Mouse (Mus musculus): ENCODE measurements around the gene Nfia.

Nfia gene

DNA sequence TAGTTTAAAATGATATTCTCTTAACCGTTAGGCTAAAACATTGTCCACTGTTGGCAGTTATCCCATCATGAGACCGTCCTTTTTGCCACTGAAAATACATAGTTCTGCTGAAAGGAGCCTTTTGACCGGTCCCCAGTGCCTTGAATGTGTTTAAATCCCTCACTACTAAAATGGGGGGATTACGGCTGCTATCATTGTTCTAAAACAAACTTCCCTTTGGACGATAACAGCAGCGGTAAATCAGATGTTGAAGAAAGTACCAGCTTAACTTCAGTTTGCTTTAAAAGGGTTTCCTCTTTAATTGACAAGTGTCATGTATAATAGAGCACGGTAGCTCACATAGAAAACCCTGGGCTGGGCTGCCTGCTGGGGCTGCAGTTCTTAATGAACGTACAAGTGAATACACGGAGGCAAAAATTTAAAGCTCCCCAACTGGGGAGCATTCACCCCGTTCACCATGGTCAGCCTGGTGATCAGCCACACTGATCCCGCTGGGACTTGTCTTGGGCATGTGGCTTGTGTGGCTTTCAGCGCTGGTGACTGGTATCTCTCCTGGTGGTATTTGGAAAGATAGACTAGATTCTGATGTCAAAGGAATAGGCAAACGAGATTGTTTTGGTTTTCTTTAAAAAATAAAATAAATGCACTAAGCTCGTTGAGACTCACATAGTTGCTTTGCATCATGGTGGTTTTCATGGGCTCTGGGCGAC lies 71.6 kb downstream of the Nfia start:
- Histone ChIP-seq H3K36me3 (ENCODE audit: insufficient read depth, low read length) (no peaks in the 10 kb centered on the region), H3K4me3 (replicated peaks; ENCODE audit: low read length) (no peak overlapping the region), H3K9me3 (ENCODE audit: low read length) (no peaks in the 10 kb centered on the region), H3K4me1 (replicated peaks; ENCODE audit: low read depth, low read length) (no peaks in the 10 kb centered on the region), H3K27me3 (ENCODE audit: insufficient read depth, low read length) (no peaks in the 10 kb centered on the region)
- TF ChIP-seq NANOG (IDR thresholded peaks at IDR 0.05; ENCODE audit: borderline replicate concordance, low read length), result no peak
- no peak for TF ChIP-seq POU5F1 (IDR thresholded peaks at IDR 0.05; ENCODE audit: borderline replicate concordance, low read length)
- TF ChIP-seq CTCF (conservative IDR thresholded peaks at IDR 0.05; ENCODE audit: low read length), result no peak

DNA sequence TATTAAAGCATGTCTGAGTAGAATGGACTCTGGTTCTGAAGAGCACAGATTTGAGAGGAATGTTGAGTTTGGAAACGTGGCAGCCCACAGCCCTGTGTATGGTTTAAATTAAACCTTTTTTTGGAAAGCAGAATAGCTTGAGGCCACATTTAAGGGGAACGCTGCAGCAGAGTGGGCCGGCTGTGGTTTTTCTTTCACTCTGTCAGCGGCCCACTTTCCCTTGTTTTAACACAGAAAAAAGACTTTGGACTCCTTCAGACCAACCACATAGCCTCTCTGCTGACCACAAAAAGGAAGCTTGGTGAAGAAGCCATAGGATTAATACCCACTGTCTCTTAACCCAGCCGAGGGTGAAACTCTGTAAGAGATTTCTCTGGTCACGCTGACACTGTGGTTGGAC lies 72.4 kb downstream of the Nfia start:
- Histone ChIP-seq H3K36me3 (ENCODE audit: insufficient read depth, low read length) (no peaks in the 10 kb centered on the region), H3K27me3 (ENCODE audit: insufficient read depth, low read length) (no peaks in the 10 kb centered on the region), H3K4me3 (replicated peaks; ENCODE audit: low read length) (no peak overlapping the region), H3K4me1 (replicated peaks; ENCODE audit: low read depth, low read length) (no peaks in the 10 kb centered on the region), H3K9me3 (ENCODE audit: low read length) (no peaks in the 10 kb centered on the region)
- TF ChIP-seq CTCF (conservative IDR thresholded peaks at IDR 0.05; ENCODE audit: low read length), result no peak
- no peak for TF ChIP-seq NANOG (IDR thresholded peaks at IDR 0.05; ENCODE audit: borderline replicate concordance, low read length)
- no peak for TF ChIP-seq POU5F1 (IDR thresholded peaks at IDR 0.05; ENCODE audit: borderline replicate concordance, low read length)

DNA sequence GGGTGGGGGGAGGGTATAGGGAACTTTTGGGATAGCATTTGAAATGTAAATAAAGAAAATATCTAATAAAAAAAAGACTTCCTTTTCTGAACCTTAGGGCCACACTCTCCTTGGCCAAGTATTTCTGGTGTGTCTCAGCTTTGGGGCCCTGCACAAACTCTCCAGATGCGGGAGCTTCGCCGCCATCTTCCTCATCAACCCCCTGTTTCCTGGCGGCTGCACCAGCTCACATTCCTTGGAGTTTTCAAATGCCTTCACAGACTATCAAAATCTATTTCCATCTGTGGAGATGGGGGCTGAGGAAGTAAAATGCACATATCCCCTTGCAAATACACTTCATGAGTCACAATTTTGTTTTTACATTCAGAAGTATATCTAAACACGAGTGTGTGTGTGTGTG lies 75.1 kb downstream of the Nfia start:
- Histone ChIP-seq H3K27me3 (ENCODE audit: insufficient read depth, low read length) (no peaks in the 10 kb centered on the region), H3K36me3 (ENCODE audit: insufficient read depth, low read length) (no peaks in the 10 kb centered on the region), H3K4me1 (replicated peaks; ENCODE audit: low read depth, low read length) (no peaks in the 10 kb centered on the region), H3K9me3 (ENCODE audit: low read length) (no peaks in the 10 kb centered on the region), H3K4me3 (replicated peaks; ENCODE audit: low read length) (no peak overlapping the region)
- no peak for TF ChIP-seq NANOG (IDR thresholded peaks at IDR 0.05; ENCODE audit: borderline replicate concordance, low read length)
- TF ChIP-seq POU5F1 (IDR thresholded peaks at IDR 0.05; ENCODE audit: borderline replicate concordance, low read length), result no peak
- TF ChIP-seq CTCF (conservative IDR thresholded peaks at IDR 0.05; ENCODE audit: low read length), result no peak

DNA sequence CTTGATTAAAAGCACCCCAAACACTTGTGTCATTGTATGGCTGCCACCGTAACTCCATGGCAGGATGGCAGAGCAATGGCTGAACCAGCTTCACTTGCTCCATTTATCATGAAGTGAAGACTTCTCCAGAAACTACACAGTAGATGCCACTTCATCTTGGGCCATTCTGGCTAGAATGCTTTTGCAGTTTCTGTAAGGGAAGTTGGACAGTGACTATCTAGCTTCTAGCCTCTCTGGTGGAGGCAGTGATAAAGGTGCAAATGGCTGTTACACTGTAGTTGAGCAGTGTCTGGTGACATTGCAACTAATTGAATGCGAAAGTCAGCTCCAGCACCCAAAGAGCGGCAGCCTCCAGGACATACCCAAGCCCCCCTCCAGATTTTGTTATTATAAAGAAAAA lies 78.5 kb downstream of the Nfia start:
- Histone ChIP-seq H3K36me3 (ENCODE audit: insufficient read depth, low read length) (no peaks in the 10 kb centered on the region), H3K9me3 (ENCODE audit: low read length) (no peaks in the 10 kb centered on the region), H3K4me1 (replicated peaks; ENCODE audit: low read depth, low read length) (no peaks in the 10 kb centered on the region), H3K27me3 (ENCODE audit: insufficient read depth, low read length) (peaks cover 3% of the 10 kb centered on the region; the same call in 1 of the 2 replicates), H3K4me3 (replicated peaks; ENCODE audit: low read length) (no peak overlapping the region)
- no peak for TF ChIP-seq CTCF (conservative IDR thresholded peaks at IDR 0.05; ENCODE audit: low read length)
- TF ChIP-seq NANOG (IDR thresholded peaks at IDR 0.05; ENCODE audit: borderline replicate concordance, low read length), result no peak
- TF ChIP-seq POU5F1 (IDR thresholded peaks at IDR 0.05; ENCODE audit: borderline replicate concordance, low read length), result no peak

DNA sequence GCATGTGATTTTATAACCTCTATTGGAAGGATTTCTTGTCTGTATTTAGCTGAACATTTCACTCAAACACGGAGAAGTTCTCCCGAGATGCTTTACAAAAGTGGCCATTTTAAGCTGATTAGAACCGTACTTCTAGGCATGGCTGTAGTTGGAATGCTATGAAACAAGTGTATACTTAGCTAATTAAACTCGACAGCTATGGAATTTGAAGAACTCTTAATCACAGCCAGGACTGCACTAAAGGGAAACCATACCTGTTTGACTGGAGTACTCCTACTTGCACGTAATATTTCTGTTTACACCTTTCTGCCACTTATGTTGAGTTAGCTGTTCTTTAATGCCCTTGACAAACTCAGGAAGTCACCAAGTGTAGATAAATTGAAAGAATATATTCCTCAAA lies 79.2 kb downstream of the Nfia start:
- Histone ChIP-seq H3K27me3 (ENCODE audit: insufficient read depth, low read length) (peaks cover 3% of the 10 kb centered on the region; the same call in 1 of the 2 replicates), H3K4me1 (replicated peaks; ENCODE audit: low read depth, low read length) (no peaks in the 10 kb centered on the region), H3K9me3 (ENCODE audit: low read length) (no peaks in the 10 kb centered on the region), H3K36me3 (ENCODE audit: insufficient read depth, low read length) (no peaks in the 10 kb centered on the region), H3K4me3 (replicated peaks; ENCODE audit: low read length) (no peak overlapping the region)
- TF ChIP-seq NANOG (IDR thresholded peaks at IDR 0.05; ENCODE audit: borderline replicate concordance, low read length), result no peak
- TF ChIP-seq POU5F1 (IDR thresholded peaks at IDR 0.05; ENCODE audit: borderline replicate concordance, low read length), result no peak
- TF ChIP-seq CTCF (conservative IDR thresholded peaks at IDR 0.05; ENCODE audit: low read length), result no peak

DNA sequence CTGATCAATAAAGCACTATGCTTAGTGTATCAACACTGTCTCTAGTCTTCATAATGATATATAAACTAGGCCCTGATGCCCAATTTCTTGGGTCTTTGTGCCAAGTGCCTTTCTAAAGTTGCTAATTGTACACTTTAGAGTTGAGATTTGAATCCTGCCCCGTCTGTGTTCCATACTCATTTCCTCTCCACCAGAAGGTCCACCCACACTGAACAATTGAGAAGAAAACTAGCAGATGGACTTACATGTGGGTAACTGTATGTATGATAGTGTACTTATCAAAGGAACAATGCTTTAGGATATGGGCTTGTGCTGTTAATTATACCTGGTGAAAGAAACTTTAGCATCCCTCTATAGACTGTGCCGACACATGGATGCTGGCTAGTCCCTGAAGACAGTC lies 80.1 kb downstream of the Nfia start:
- Histone ChIP-seq H3K4me3 (replicated peaks; ENCODE audit: low read length) (no peak overlapping the region), H3K4me1 (replicated peaks; ENCODE audit: low read depth, low read length) (no peaks in the 10 kb centered on the region), H3K9me3 (ENCODE audit: low read length) (no peaks in the 10 kb centered on the region), H3K27me3 (ENCODE audit: insufficient read depth, low read length) (peaks cover 3% of the 10 kb centered on the region; the same call in 1 of the 2 replicates), H3K36me3 (ENCODE audit: insufficient read depth, low read length) (no peaks in the 10 kb centered on the region)
- TF ChIP-seq POU5F1 (IDR thresholded peaks at IDR 0.05; ENCODE audit: borderline replicate concordance, low read length), result no peak
- no peak for TF ChIP-seq CTCF (conservative IDR thresholded peaks at IDR 0.05; ENCODE audit: low read length)
- TF ChIP-seq NANOG (IDR thresholded peaks at IDR 0.05; ENCODE audit: borderline replicate concordance, low read length), result no peak

DNA sequence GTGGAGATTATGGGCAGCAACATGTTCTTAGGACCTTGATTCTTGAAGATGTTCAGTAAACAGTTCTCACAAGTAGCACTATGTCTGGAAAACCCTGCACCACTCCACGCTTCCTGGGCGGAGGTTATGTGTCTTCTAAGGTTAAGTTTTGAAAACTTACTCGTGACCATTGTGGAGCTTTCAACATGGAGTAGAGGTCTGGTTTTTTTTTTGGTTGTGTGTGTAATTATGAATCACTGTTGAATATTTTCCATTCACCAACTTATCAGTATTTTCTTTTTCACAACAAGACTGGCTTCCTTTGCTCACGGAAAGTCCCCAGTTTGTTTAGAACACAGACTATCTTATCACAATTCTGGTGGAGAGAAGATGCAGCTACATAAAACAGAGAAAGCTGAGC lies 82.2 kb downstream of the Nfia start:
- TF ChIP-seq POU5F1 (IDR thresholded peaks at IDR 0.05; ENCODE audit: borderline replicate concordance, low read length) (no peak), CTCF (conservative IDR thresholded peaks at IDR 0.05; ENCODE audit: low read length) (no peak), NANOG (IDR thresholded peaks at IDR 0.05; ENCODE audit: borderline replicate concordance, low read length) (no peak)

DNA sequence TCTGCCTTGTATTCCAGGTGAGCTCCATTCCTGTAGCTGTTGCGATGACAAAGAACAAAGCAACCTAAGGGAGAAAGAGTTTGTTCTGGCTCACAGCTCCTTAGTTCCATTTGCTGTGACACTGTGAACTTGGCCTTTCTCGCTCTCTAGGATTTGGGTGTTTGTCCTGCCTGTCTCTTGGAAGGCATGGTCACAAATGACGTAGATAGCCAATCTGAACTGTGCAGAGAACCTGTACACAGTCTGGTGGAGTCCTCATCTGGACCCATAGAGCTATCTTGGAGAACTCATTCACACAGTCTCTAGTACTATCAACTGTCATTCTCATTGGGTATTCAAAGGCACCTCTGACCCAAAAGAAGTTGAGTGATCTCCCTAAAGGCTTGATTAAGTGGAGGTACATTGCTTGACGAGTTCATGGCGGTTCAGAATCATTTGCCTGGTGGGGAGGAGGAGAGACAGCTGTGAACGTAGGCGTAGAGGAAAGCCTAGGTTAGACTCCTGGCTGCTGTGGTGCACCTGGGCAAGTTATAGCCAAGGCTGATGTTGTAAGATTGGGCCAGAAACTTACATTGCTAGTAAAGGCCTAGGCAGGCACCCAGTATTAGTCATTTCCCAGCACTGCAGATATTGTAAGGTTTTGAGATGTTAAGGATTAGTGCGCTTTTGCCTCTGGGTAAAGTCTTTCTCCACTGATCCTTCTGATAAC lies 83.3 kb downstream of the Nfia start:
- TF ChIP-seq NANOG (IDR thresholded peaks at IDR 0.05; ENCODE audit: borderline replicate concordance, low read length) (no peak), POU5F1 (IDR thresholded peaks at IDR 0.05; ENCODE audit: borderline replicate concordance, low read length) (no peak), CTCF (conservative IDR thresholded peaks at IDR 0.05; ENCODE audit: low read length) (no peak)
- Histone ChIP-seq H3K9me3 (ENCODE audit: low read length) (no peaks in the 10 kb centered on the region), H3K27me3 (ENCODE audit: insufficient read depth, low read length) (peaks cover 3% of the 10 kb centered on the region; the same call in 1 of the 2 replicates), H3K4me1 (replicated peaks; ENCODE audit: low read depth, low read length) (no peaks in the 10 kb centered on the region), H3K36me3 (ENCODE audit: insufficient read depth, low read length) (no peaks in the 10 kb centered on the region), H3K4me3 (replicated peaks; ENCODE audit: low read length) (no peak overlapping the region)

More for the DNA sequence above, 82.2 kb downstream of the Nfia start:
- Histone ChIP-seq H3K4me1 (replicated peaks; ENCODE audit: low read depth, low read length) (no peaks in the 10 kb centered on the region), H3K9me3 (ENCODE audit: low read length) (no peaks in the 10 kb centered on the region), H3K27me3 (ENCODE audit: insufficient read depth, low read length) (peaks cover 3% of the 10 kb centered on the region; the same call in 1 of the 2 replicates), H3K4me3 (replicated peaks; ENCODE audit: low read length) (no peak overlapping the region), H3K36me3 (ENCODE audit: insufficient read depth, low read length) (no peaks in the 10 kb centered on the region)
